ENCODE assay signal across 23 mouse cellular contexts in the genomic region with DNA sequence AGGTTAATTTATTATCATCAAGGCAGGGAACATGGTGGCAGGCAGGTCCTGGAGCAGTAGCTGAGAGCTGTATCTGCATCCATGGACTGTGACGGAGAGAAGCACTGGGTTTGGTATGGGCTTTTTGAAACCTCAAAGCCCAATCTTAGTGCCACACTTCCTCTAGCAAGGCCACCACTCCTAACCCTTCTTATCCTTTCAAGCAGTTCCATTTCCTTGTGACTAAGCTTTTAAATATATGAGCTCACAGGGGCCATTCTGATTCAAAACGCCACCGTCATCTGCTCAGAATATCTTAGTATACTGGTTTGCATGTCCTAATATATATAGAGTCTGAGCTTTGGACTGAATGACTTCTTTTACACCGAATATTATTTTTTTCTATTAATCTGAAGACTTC.
DNase-seq lines count a peak whose midpoint lies in the region; ATAC-seq and TF ChIP-seq lines count a peak whose summit lies in the region.
"Had no signal": no experiment of that assay in that cellular context is flagged by ENCODE, and none has a peak within 500 bp of the region (broad histone marks: within the 10 kb centered on the region; RNA-seq: fewer than 3 reads in every experiment).

No protein-coding gene starts in this region.

- no peak overlapping the region for H3K4me2 ChIP-seq in liver, embryonic 14.5 days (ENCODE audit: low read depth)
- no peak overlapping the region for H3K4me2 ChIP-seq in midbrain, postnatal 0 days (ENCODE audit: low read depth, low read length, poor library complexity, severe bottlenecking)
- H3K4me2 ChIP-seq: embryonic facial prominence, embryonic 13.5 days; forebrain, embryonic 13.5 days; hindbrain, embryonic 13.5 days had no signal

- no peak for TF ChIP-seq RAD21 in MEL (IDR thresholded peaks at IDR 0.05; ENCODE audit: low read depth, low read length)

- H3K4me3 ChIP-seq in MEL (ENCODE audit: control insufficient read depth in 1 of 2, insufficient read depth in 1 of 2, low read depth in 2 of 2, low read length in 2 of 2), result no peak overlapping the region
- H3K4me3 ChIP-seq in liver, embryonic 14.5 days (ENCODE audit: insufficient read depth in 1 of 2, low read depth in 2 of 2, low read length in 2 of 2), result no peak overlapping the region
- no peak overlapping the region for H3K4me3 ChIP-seq in midbrain, postnatal 0 days (ENCODE audit: low read depth, low read length)
- H3K4me3 ChIP-seq: embryonic facial prominence, embryonic 13.5 days; forebrain, embryonic 13.5 days; heart, embryonic 10.5 days; hindbrain, embryonic 13.5 days; midbrain, embryonic 10.5 days had no signal

- peaks cover 12 to 15% of the 10 kb centered on the region in 2 experiments for H3K4me1 ChIP-seq in MEL (ENCODE audit: control insufficient read depth in 1 of 2, insufficient read depth in 2 of 2, low read length in 2 of 2)
- H3K4me1 ChIP-seq in liver, embryonic 14.5 days (replicated peaks; ENCODE audit: control insufficient read depth in 2 of 2, insufficient read depth in 2 of 2, low read length in 1 of 2), result peaks cover 35 to 50% of the 10 kb centered on the region in 2 experiments
- H3K4me1 ChIP-seq in midbrain, postnatal 0 days (ENCODE audit: insufficient read depth, low read length), result no peaks in the 10 kb centered on the region
- H3K4me1 ChIP-seq: heart, embryonic 10.5 days; hindbrain, embryonic 13.5 days; midbrain, embryonic 10.5 days had no signal

- no peak for TF ChIP-seq POLR2A in MEL (IDR thresholded peaks at IDR 0.05; ENCODE audit: control insufficient read depth in 1 of 2, insufficient read depth in 1 of 2, low read depth in 1 of 2, low read length in 2 of 2, poor library complexity in 1 of 2)

- TF ChIP-seq CTCF in MEL (IDR thresholded peaks at IDR 0.05 in 2 of 3, conservative IDR thresholded peaks at IDR 0.05 in 1 of 3; ENCODE audit: control insufficient read depth in 1 of 3, insufficient read depth in 1 of 3, low read depth in 2 of 3, low read length in 3 of 3, poor library complexity in 1 of 3, severe bottlenecking in 1 of 3), result no peak
- TF ChIP-seq CTCF in liver, embryonic 14.5 days (IDR thresholded peaks at IDR 0.05; ENCODE audit: low read depth), result no peak
- TF ChIP-seq CTCF in midbrain, postnatal 0 days (IDR thresholded peaks at IDR 0.05), result no peak

- H3K27ac ChIP-seq in MEL (ENCODE audit: control insufficient read depth, low read depth, low read length), result 0 out of 2 replicates have a peak overlapping the region, but pooled peaks have one; percentile 3
- peak overlapping the region; percentile 88 for H3K27ac ChIP-seq in liver, embryonic 14.5 days
- H3K27ac ChIP-seq in midbrain, postnatal 0 days (ENCODE audit: low read depth, low read length), result no peak overlapping the region
- H3K27ac ChIP-seq: embryonic facial prominence, embryonic 13.5 days; forebrain, embryonic 13.5 days; heart, embryonic 10.5 days; hindbrain, embryonic 13.5 days; midbrain, embryonic 10.5 days had no signal

- no peak overlapping the region for H3K9ac ChIP-seq in MEL (ENCODE audit: control insufficient read depth, low read depth, low read length, poor library complexity, severe bottlenecking)
- H3K9ac ChIP-seq in liver, embryonic 14.5 days (replicated peaks), result peak overlapping the region; percentile 21; the same call in 1 of the 2 replicates
- no peak overlapping the region for H3K9ac ChIP-seq in midbrain, postnatal 0 days (replicated peaks; ENCODE audit: low read length, poor library complexity, severe bottlenecking)
- H3K9ac ChIP-seq: embryonic facial prominence, embryonic 13.5 days; forebrain, embryonic 13.5 days; hindbrain, embryonic 13.5 days had no signal

- peak; percentile 76 for ATAC-seq in erythroblast, adult 5-6 weeks (replicated peaks; ENCODE audit: low FRiP score, poor library complexity, severe bottlenecking)
- ATAC-seq in liver, embryonic 14.5 days (ENCODE audit: insufficient read depth), result peak; percentile 46
- peak; percentile 85 for ATAC-seq in megakaryocyte-erythroid progenitor cell, adult 5-6 weeks (replicated peaks; ENCODE audit: low FRiP score, low TSS enrichment, poor library complexity, severe bottlenecking)
- no peak for ATAC-seq in megakaryocyte, adult 5-6 weeks (ENCODE audit: poor library complexity, severe bottlenecking)
- no peak for ATAC-seq in midbrain, postnatal 0 days (ENCODE audit: low FRiP score)
- ATAC-seq: forebrain, embryonic 13.5 days; midbrain, embryonic 16.5 days had no signal

- H3K79me2 ChIP-seq in MEL (ENCODE audit: control insufficient read depth, insufficient read depth, low read length, poor library complexity), result no peaks in the 10 kb centered on the region

- H3K27me3 ChIP-seq in MEL (ENCODE audit: control insufficient read depth in 1 of 2, insufficient read depth in 2 of 2, low read length in 2 of 2), result no peaks in the 10 kb centered on the region
- H3K27me3 ChIP-seq in liver, embryonic 14.5 days (ENCODE audit: control insufficient read depth, insufficient read depth, low read length), result no peaks in the 10 kb centered on the region
- no peaks in the 10 kb centered on the region for H3K27me3 ChIP-seq in midbrain, postnatal 0 days (ENCODE audit: insufficient read depth, low read length)
- H3K27me3 ChIP-seq: embryonic facial prominence, embryonic 13.5 days; forebrain, embryonic 13.5 days; hindbrain, embryonic 13.5 days had no signal

- TF ChIP-seq EP300 in MEL (IDR thresholded peaks at IDR 0.05; ENCODE audit: low read depth in 1 of 2, low read length in 2 of 2), result peak; percentile 73 to 76
- TF ChIP-seq EP300 in liver, embryonic 14.5 days (IDR thresholded peaks at IDR 0.05; ENCODE audit: low read depth), result 0 out of 2 replicates have a peak, but pooled peaks have one; percentile 24

- DNase-seq in MEL (ENCODE audit: low read depth, low spot score), result peak; percentile 80
- peak; percentile 16 to 51 (median 26) for DNase-seq in liver, embryonic 14.5 days (ENCODE audit: low read depth in 3 of 3, low spot score in 3 of 3)
- DNase-seq in midbrain, postnatal 0 days (ENCODE audit: low spot score), result no peak
- DNase-seq in thymus, postnatal 25 days, result no peak
- no peak for DNase-seq in adrenal gland, postnatal 4 days (ENCODE audit: low spot score in 2 of 2)
- DNase-seq: adrenal gland, postnatal 25 days; cerebellum, adult 11-12 months; cerebellum, postnatal 14 days; embryo, embryonic 11 days; gastrocnemius, postnatal 10 days; kidney, adult 18-20 months; kidney, postnatal 4 days; lung, adult 18-20 months; lung, postnatal 14 days had no signal

- no peaks in the 10 kb centered on the region for H3K9me3 ChIP-seq in MEL (replicated peaks; ENCODE audit: insufficient read depth, low read length)
- no peaks in the 10 kb centered on the region for H3K9me3 ChIP-seq in liver, embryonic 14.5 days (ENCODE audit: control insufficient read depth, low read length)
- no peaks in the 10 kb centered on the region for H3K9me3 ChIP-seq in midbrain, postnatal 0 days (ENCODE audit: low read length)
- H3K9me3 ChIP-seq: embryonic facial prominence, embryonic 13.5 days; forebrain, embryonic 13.5 days; heart, embryonic 10.5 days; hindbrain, embryonic 13.5 days; midbrain, embryonic 10.5 days had no signal

- peaks cover 0 to 18% of the 10 kb centered on the region in 2 experiments; a peak in 2 of 4 replicates for H3K36me3 ChIP-seq in MEL (ENCODE audit: control insufficient read depth in 1 of 2, insufficient read depth in 2 of 2, low read length in 2 of 2)
- no peaks in the 10 kb centered on the region for H3K36me3 ChIP-seq in liver, embryonic 14.5 days (replicated peaks; ENCODE audit: control insufficient read depth, insufficient read depth, low read depth)
- no peaks in the 10 kb centered on the region for H3K36me3 ChIP-seq in midbrain, postnatal 0 days (ENCODE audit: insufficient read depth, low read length)
- H3K36me3 ChIP-seq: hindbrain, embryonic 13.5 days; midbrain, embryonic 10.5 days had no signal

- 33% methylated on average over 4 of the region's 4 CpGs for WGBS in liver, embryonic 14.5 days (ENCODE audit: insufficient replicate concordance)
- 88% methylated on average over 4 of the region's 4 CpGs for WGBS in midbrain, postnatal 0 days

TF ChIP-seq in MEL, 35 proteins besides CTCF, POLR2A, EP300 and RAD21:
- TF ChIP-seq GATA1 (IDR thresholded peaks at IDR 0.05; ENCODE audit: low read depth, low read length) (peak; percentile 61), ZC3H11A (IDR thresholded peaks at IDR 0.05; ENCODE audit: low read depth, low read length) (no peak), TCF12 (IDR thresholded peaks at IDR 0.05; ENCODE audit: low read depth, low read length) (peak; percentile 35; the same call in 1 of the 2 replicates), TBP (IDR thresholded peaks at IDR 0.05; ENCODE audit: low read depth, low read length) (0 out of 2 replicates have a peak, but pooled peaks have one; percentile 60), ZMIZ1 (IDR thresholded peaks at IDR 0.05; ENCODE audit: low read depth, low read length) (no peak), RCOR1 (IDR thresholded peaks at IDR 0.05; ENCODE audit: low read depth, low read length) (peak; percentile 28; the same call in 1 of the 2 replicates), MAZ (IDR thresholded peaks at IDR 0.05; ENCODE audit: low read depth, low read length) (no peak), TAL1 (IDR thresholded peaks at IDR 0.05; ENCODE audit: low read length) (peak; percentile 76), ETS1 (IDR thresholded peaks at IDR 0.05; ENCODE audit: low read depth, low read length) (peak; percentile 38; the same call in 1 of the 2 replicates)

Comparison
In these comparisons a context has a peak if more than half of its experiments do, and no peak if none do; other contexts are left out.
1. DNase-seq: peak in MEL (single experiment) and liver, embryonic 14.5 days (3 of 3); none in midbrain, postnatal 0 days (single experiment), thymus, postnatal 25 days (single experiment) and adrenal gland, postnatal 4 days (0 of 2).
2. ATAC-seq: peak in erythroblast, adult 5-6 weeks (single experiment), liver, embryonic 14.5 days (single experiment) and megakaryocyte-erythroid progenitor cell, adult 5-6 weeks (single experiment); none in megakaryocyte, adult 5-6 weeks (single experiment) and midbrain, postnatal 0 days (single experiment).